Mouse (Mus musculus) left cerebral cortex, adult 9 months (tissue): ENCODE results near the gene Comt.

Experiments used
- DNase-seq, 2 experiments: peaks; one replicate each; pipeline ENCODE4 v3.0.0; 2022; ENCODE audit warnings: low spot score in 2 of 2

Comt gene

DNA sequence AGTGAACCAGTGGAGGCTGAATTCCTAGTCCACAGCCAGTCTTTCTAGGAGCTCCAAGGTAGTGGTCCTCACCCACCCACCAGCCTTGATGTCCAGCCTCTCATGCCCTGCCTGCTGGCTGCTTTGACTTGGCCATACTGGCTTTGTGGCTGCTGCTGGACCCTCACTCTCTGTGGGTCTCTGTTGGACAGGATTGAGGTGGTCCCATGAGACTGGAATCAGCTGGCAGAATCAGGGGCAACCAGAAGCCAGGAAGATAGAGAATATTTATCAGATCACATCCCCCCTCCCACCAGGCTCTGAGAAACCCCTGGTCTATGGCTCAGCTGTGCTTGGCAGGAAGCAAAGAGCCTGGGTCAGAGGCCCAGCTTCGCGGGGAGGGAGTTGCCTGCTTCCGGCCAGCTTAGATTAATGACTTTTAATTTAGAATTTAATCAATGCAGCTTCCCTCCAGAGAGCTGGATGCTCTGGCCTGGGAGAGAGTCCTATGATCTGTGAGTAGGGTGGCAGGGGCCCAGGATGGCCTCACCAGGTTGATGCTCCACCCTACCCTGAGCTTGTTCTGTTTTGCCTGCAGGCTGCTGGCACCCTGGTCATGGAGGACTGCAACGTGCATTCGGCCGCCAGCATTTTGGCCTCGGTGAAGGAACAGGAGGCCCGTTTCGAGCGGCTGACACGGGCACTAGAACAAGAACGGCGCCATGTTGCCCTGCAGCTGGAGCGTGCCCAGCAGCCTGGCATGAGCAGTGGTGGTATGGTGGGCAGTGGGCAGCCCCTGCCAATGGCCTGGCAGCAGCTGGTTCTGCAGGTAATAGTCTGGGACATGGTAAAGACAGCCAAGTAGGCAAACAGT, 37.8 kb downstream of the Comt start:
- DNase-seq = no peak

DNA sequence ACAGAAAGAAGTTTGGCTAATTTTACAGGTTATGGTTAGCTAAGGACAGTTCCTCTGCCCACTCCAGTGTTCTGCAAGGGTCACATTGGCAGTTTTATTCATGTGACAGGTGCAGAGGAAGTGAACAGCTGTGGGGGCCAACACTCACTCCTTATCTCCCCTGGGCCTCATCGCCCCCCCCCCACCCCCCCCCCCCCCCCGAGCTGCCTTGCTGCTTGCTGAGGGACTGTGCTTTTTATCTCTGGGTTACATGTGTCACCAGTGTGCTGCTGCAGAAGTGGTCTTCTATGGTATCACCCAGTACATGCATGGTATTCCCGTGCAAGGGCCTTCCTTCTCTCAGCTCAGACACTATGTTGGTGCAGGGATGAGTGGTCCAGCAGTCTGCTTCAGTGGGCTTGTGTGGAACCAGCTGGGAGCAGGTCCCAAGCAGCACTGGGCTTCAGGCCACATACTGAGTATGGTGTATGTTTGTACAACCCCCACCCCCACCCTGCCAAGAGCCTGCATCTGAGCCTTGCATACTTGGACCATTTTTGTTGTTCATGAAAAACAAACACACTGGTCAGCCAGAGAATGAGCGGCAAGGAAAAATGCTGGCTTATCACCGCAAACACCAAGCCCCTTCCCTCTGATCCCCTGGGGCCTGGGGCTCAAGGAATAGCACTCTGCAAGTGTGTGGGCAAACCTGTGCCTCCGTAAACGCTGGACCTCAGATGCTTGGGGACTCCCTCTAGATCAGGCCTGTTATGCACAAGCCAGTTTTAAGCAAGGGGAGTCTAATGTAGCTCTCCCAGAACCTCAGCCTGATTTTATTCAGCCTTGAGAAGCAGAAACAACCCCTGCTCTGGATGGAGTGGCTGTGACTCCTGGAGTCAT, 38.7 kb downstream of the Comt start:
- DNase-seq = no peak

DNA sequence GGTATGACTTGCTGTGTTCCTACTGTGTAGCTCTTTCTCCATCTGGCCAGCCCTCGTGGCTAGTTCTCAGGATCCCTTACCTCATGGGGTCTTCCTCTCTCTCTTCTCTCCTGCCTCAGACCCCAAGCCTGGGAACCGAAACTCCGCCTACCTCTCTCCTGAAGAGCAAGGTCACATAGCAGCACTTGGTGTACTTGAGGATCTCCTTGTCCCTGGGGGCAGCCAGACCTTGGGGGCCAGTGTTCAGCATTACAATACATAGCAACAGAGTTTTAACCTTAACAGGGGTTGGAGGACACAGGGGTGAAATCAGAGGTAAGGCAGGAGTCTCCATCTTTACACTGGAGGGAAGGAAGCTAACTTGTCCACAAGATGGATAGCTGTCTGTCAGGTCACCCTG, 39.7 kb downstream of the Comt start:
- DNase-seq = no peak

- DNase-seq = no peak
These were observed 40.2 kb downstream of the Comt start for GRCm38 (mm10) chr16:18386451-18386850.

- no peak for DNase-seq
These were observed 41.2 kb downstream of the Comt start for GRCm38 (mm10) chr16:18385411-18385810.

- DNase-seq = no peak
These were observed 42.0 kb downstream of the Comt start for GRCm38 (mm10) chr16:18384659-18385058.

DNA sequence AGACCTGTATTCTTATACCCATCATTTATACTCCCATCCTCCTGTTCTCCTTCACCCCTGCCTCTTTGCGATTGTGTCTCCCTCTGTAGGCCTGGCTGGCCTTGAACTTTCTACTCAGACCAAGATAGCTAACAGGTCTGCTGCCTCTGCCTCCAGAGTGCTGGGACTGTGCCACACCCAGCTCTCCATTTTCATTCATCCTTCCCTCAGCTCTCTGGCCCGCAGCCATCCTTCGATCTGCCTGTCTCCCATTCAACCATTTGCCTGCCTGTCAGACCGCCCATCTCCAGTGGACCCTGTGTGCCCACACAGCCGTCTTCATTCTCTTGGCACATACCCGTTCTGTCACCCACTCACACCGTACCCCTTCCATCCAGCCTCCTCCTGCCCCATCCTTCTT, 42.4 kb downstream of the Comt start:
- DNase-seq = no peak

DNA sequence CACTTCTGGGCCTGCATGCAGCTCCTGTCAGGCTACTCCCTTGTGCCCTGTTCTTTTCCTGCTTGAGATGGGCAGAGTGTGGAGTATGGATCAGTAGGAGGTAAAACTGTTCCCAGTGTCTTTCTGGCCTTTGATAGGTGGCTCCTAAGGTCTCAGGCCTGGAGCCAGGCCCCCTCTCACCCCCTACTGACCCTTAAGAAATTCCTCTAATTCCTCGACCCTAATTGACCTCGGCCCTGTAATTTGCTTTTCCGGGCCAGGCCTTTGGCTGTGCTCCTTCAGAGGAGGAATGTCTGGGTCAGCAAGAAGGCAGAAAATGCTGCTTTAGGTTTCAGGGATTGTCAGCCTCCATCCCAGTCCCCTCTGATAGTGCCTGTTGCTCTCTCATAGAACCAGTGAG, 42.9 kb downstream of the Comt start:
- no peak for DNase-seq

DNA sequence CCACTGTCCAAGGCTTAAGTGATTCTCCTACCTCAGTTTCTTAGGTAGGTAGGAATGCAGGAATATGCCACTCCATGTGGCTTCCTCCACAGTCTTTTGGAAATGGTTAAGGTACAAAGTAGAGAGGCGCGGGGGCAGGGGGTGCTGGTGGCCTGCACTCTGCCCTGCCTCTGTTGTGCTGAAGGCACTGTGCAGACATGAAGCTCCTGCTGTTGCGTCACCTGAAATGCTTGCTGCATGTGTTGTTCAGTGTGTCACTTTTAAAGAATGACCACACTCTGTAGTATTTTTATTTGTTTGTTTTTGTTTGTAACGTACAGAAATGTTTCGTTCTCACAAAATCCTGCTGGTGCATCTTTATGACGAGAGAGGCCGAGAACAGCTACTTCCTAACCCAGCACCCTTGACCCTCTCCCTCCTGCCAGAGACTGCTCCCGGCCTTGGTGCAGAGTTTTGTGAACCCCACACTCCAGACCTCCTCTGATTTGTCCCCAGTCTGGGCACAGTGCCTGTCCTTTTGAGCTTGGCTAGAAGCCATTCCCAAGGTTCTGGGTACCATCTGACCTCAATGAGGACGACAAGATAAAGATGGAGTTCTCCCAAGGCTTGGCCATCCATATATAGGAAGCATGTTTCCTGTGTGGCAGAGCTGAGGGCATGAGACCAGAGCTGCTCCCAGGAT, 43.5 kb downstream of the Comt start:
- DNase-seq = no peak

GRCm38 (mm10) chr16:18381621-18382258, 44.9 kb downstream of the Comt start:
- DNase-seq = no peak

DNA sequence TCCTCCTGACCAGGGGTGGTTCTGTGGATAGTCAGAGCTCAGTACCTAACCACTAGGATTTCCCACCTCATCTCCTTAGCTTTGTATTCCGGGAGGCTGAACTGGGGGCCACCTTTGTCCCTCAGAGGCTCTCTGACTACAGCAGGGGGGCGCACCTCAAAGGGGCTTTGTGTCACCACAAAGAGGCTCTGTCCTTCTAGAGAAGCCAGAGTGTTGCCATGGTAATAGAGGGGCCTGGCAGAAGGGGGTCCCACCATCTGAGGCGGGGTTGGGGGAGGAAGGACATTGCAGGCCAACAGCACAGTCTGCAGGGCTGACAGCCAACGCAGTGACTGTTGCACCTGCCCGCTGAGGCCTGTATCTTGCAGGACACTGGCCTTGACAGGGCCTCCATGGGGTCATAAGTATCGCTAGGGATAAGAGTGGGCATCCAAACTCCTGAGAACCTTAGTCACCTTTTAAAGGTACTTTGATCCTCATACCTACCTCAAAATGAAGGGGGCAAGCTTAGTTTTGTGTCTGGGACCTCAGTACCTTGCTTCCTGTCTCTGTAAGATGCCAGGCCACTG, 46.1 kb downstream of the Comt start:
- no peak for DNase-seq

DNA sequence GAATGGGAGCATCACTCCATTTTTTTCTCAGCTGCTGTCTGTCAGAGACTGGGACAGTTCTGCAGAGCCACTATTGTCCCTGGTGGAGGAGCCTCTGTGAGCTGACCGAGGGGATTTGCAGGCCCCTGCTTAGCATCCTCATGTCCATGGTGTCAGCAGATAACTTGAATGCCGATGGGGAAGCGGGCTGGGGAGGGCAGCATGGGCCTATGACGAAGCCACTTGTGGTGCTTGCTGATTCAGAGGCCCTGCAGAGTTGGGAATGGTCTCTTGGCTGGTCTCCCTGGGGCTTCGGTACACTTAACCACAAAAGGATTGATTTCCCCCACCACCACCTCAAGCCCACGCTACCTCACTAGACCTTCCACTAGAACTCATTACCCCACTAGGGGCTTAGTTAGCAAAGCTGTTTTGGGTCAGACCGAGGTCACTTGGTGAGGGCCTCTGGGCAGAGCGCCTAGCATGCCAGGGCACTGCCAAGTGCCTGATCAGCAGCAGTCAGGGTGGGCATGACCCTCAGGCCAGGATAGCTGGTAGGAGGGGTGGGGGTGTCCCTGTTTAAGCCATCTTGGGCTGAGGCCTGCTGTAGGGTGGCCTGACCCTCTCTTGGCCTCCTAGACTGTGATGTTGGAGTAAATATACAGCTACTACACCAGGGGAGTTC, 47.2 kb downstream of the Comt start:
- DNase-seq = no peak

DNA sequence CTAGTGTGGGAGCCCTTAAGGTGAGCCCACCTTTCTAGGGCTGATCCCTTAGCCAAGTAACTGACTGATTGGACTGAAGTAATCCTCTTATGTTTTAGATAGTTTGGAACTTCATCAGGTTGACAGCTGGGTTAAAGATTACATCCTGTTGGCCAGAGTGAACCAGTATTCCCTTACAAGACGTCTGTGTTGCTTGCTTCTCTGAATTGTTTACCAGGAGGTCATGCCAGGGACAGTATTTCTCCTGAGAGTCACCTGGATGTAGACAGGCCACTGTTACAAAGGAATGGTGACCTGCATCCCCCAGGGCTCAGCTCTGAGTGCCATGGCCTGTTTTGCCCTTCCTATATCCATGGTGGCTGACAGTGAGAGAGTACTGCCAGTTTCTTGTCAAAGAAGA, 48.2 kb downstream of the Comt start:
- no peak for DNase-seq

- DNase-seq = no peak
These were observed 49.4 kb downstream of the Comt start for GRCm38 (mm10) chr16:18377203-18377602.

GRCm38 (mm10) chr16:18376297-18376954, 50.2 kb downstream of the Comt start:
- DNase-seq = no peak

DNA sequence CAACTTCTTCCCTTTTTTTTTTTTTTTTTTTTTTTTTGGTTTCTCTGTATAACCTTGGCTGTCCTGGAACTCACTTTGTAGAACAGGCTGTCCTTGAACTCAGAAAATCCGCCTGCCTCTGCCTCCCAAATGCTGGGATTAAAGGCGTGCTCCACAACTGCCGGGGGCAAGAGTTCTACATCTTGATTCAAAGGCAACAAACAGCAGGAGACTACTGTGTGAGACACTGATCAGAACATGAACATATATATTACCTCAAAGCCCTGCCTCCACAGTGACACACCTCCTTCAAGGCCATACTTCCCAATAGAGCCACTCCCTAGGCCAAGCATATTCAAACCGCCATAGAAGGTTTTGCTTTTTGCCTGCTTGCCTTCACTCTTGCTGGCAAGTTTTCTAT, 53.0 kb downstream of the Comt start:
- DNase-seq = no peak

- no peak for DNase-seq
These were observed 56.5 kb downstream of the Comt start for GRCm38 (mm10) chr16:18370197-18370596.

GRCm38 (mm10) chr16:18366849-18367248, 59.8 kb downstream of the Comt start:
- no peak for DNase-seq

DNA sequence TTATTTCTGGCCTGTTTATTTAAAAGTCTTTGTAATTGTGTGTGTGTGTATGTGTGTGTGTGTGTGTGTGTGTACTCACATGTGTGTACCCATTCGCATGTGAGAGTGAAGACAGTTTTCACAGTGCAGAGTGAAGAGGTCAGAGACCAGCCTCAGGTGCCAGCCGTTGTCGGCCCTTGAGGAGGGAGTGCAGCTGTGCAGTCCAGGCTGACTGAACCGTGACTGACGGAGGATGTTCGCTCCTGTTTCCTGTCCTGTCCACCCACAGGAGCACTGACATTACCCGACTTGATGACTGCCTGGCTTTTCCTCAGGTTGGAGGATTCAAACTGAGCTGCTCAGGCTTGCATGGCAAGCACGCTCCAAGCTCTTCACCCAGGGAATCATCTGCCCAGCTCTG, 63.7 kb downstream of the Comt start:
- DNase-seq = no peak

DNA sequence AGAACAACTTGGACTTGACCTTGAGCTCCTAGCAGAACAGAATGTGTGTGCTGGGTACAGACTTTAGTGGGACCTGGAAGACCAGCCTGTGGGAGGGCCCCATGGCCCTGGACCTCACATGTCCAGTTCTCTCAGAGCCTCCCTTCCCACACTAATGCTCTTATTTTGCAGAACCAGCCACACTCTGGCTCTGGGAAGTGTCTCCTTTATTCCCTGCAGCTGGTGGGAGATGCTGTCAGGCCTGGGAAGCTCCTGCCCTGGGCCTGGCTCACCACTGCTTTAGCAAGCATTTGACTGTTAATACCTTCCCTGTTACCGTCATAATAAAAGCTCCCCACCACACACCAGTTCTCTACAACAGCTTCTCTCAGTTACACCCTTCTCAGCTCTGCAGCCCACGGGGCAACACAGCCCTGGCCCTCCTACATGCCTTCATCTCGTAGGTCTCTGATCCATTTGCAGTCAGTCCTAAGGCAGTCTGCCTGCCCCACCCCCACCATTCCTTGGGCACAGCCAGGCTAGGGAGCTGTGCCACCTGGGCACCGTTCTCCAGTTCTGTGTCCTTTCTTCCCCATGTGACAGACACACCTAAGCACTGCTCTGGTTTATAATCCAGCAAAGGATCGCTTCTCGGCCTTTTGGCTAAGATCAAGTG, 66.4 kb downstream of the Comt start:
- no peak for DNase-seq
